Mouse (Mus musculus): ENCODE data around the gene Slfn9. TPM values are rescaled to one million over a fixed set of nuclear protein-coding genes. Genes with fewer than 3 reads are reported as not detected.
"Not testable (repeated sequence)": the region's sequence is repeated elsewhere in the genome, so short reads cannot be mapped to it uniquely, and the experiment has no call there.

The Slfn9 gene
- polyA plus RNA-seq, 1 experiment: 1.9 TPM

- TF ChIP-seq GATA1 (IDR thresholded peaks at IDR 0.05; ENCODE audit: borderline replicate concordance, low read length) (no peak), FLI1 (IDR thresholded peaks at IDR 0.05; ENCODE audit: low read length) (no peak)
- Histone ChIP-seq H3K36me3 (replicated peaks; ENCODE audit: low read length) (peaks cover 21% of the 10 kb centered on the region), H3K9me3 (peaks cover 5% of the 10 kb centered on the region), H3K27me3 (replicated peaks) (no peaks in the 10 kb centered on the region), H3K4me1 (peaks cover 29% of the 10 kb centered on the region), H3K4me3 (replicated peaks) (no peak overlapping the region)
These were observed 2.3 kb downstream of the Slfn9 start for GRCm38 (mm10) chr11:82989357-82989756.

- H3K27me3 ChIP-seq (replicated peaks): no peaks in the 10 kb centered on the region
- H3K9me3 ChIP-seq: peaks cover 5% of the 10 kb centered on the region
- peaks cover 28% of the 10 kb centered on the region for H3K36me3 ChIP-seq (replicated peaks; ENCODE audit: low read length)
- H3K4me1 ChIP-seq: peaks cover 26% of the 10 kb centered on the region
- TF ChIP-seq FLI1 (IDR thresholded peaks at IDR 0.05; ENCODE audit: low read length): no peak
- no peak for TF ChIP-seq GATA1 (IDR thresholded peaks at IDR 0.05; ENCODE audit: borderline replicate concordance, low read length)
- no peak overlapping the region for H3K4me3 ChIP-seq (replicated peaks)
These were observed 4.0 kb downstream of the Slfn9 start for GRCm38 (mm10) chr11:82987621-82988020.

GRCm38 (mm10) chr11:82983193-82983592 lies 8.4 kb downstream of the Slfn9 start:
- TF ChIP-seq FLI1 (IDR thresholded peaks at IDR 0.05; ENCODE audit: low read length) (no peak), GATA1 (IDR thresholded peaks at IDR 0.05; ENCODE audit: borderline replicate concordance, low read length) (no peak)
- Histone ChIP-seq H3K36me3 (replicated peaks; ENCODE audit: low read length) (peaks cover 46% of the 10 kb centered on the region), H3K4me3 (replicated peaks) (no peak overlapping the region), H3K27me3 (replicated peaks) (no peaks in the 10 kb centered on the region), H3K4me1 (no peaks in the 10 kb centered on the region), H3K9me3 (peaks cover 5% of the 10 kb centered on the region)

DNA sequence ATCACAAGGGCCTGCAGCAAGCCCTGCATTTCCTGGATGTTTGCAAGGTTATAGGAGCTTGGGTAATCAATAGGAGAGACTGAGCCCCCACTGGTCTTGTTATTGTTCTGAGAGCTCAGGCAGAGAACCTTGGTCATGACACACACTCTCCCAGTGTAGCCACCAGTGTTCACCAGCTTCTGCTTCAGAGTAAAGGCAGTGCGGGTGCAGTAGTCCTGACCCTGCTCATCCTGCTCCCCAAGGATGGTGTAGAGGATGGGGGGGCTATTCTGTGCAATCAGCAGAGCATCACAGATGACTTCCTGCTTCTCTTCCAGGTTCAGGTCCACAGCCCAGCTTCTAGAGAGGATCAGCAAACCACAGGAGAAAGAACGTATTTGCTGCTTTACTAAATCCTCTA lies 9.2 kb downstream of the Slfn9 start:
- not testable (repeated sequence) for H3K27me3 ChIP-seq (replicated peaks); H3K4me1 ChIP-seq; H3K9me3 ChIP-seq; H3K4me3 ChIP-seq (replicated peaks)
- H3K36me3 ChIP-seq (replicated peaks; ENCODE audit: low read length): peaks cover 43% of the 10 kb centered on the region

GRCm38 (mm10) chr11:82973916-82974315 lies 17.7 kb downstream of the Slfn9 start:
- H3K4me3 ChIP-seq (replicated peaks): peak overlapping the region; percentile 76
- no peak for TF ChIP-seq GATA1 (IDR thresholded peaks at IDR 0.05; ENCODE audit: borderline replicate concordance, low read length)
- TF ChIP-seq FLI1 (IDR thresholded peaks at IDR 0.05; ENCODE audit: low read length): no peak
- peaks cover 36% of the 10 kb centered on the region for H3K4me1 ChIP-seq
- H3K9me3 ChIP-seq: no peaks in the 10 kb centered on the region
- H3K27me3 ChIP-seq (replicated peaks): peaks cover 2% of the 10 kb centered on the region
- no peaks in the 10 kb centered on the region for H3K36me3 ChIP-seq (replicated peaks; ENCODE audit: low read length)

GRCm38 (mm10) chr11:82971590-82971974 lies 20.0 kb downstream of the Slfn9 start:
- Histone ChIP-seq H3K9me3 (no peaks in the 10 kb centered on the region), H3K4me1 (peaks cover 23% of the 10 kb centered on the region), H3K4me3 (replicated peaks) (no peak overlapping the region), H3K36me3 (replicated peaks; ENCODE audit: low read length) (no peaks in the 10 kb centered on the region), H3K27me3 (replicated peaks) (peaks cover 6% of the 10 kb centered on the region)
- TF ChIP-seq GATA1 (IDR thresholded peaks at IDR 0.05; ENCODE audit: borderline replicate concordance, low read length) (no peak), FLI1 (IDR thresholded peaks at IDR 0.05; ENCODE audit: low read length) (no peak)

- H3K36me3 ChIP-seq (replicated peaks; ENCODE audit: low read length): no peaks in the 10 kb centered on the region
- TF ChIP-seq GATA1 (IDR thresholded peaks at IDR 0.05; ENCODE audit: borderline replicate concordance, low read length): no peak
- no peak for TF ChIP-seq FLI1 (IDR thresholded peaks at IDR 0.05; ENCODE audit: low read length)
- H3K27me3 ChIP-seq (replicated peaks): peaks cover 6% of the 10 kb centered on the region
- H3K4me1 ChIP-seq: peaks cover 19% of the 10 kb centered on the region
- no peaks in the 10 kb centered on the region for H3K9me3 ChIP-seq
- no peak overlapping the region for H3K4me3 ChIP-seq (replicated peaks)
These were observed 20.7 kb downstream of the Slfn9 start for GRCm38 (mm10) chr11:82970712-82971589.

DNA sequence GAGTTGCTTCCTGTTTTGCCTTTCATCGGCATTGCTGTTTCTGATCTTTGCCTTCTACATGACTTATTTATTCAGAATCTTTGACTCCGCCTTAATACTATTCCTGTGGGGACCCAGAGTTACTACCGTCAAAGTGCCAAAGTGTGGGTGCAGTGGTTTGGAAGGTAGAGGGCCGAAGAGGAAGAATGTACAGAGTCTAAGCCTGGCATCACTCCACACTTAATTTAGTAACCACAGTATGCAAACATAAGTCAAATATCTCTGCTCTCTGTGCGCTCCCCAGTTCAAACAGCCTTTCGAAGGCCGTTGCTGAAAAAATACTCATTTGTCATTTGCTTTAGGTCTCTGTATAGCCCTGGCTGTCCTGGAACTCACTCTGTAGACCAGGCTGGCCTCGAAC lies 29.4 kb downstream of the Slfn9 start:
- Histone ChIP-seq H3K36me3 (replicated peaks; ENCODE audit: low read length) (no peaks in the 10 kb centered on the region), H3K27me3 (replicated peaks) (peaks cover 31% of the 10 kb centered on the region), H3K4me1 (0 out of 2 replicates have a peak, but pooled peaks cover 4% of the 10 kb centered on the region), H3K9me3 (0 out of 2 replicates have a peak, but pooled peaks cover 3% of the 10 kb centered on the region), H3K4me3 (replicated peaks) (no peak overlapping the region)
- no peak for TF ChIP-seq FLI1 (IDR thresholded peaks at IDR 0.05; ENCODE audit: low read length)

DNA sequence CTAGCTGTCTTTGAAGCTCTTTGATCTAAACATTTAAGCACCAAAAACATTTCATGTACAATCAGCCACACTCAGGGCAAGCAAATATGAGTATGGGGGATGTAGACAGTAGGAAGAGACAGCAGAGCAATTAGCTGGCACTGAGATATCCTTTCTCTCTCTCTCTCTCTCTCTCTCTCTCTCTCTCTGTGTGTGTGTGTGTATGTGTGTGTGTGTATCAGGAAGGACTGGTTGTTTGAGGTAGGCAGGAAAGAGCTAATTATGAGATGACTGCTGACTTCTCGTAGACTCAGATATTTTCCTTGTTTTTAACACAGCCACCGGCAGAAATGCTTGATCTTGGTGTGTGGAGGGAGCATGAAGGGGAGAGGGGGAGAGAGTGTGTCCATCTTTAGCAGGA lies 29.9 kb downstream of the Slfn9 start:
- 0 out of 2 replicates have a peak, but pooled peaks cover 4% of the 10 kb centered on the region for H3K4me1 ChIP-seq
- H3K9me3 ChIP-seq: 0 out of 2 replicates have a peak, but pooled peaks cover 3% of the 10 kb centered on the region
- no peaks in the 10 kb centered on the region for H3K36me3 ChIP-seq (replicated peaks; ENCODE audit: low read length)
- TF ChIP-seq GATA1 (IDR thresholded peaks at IDR 0.05; ENCODE audit: borderline replicate concordance, low read length) (no peak), FLI1 (IDR thresholded peaks at IDR 0.05; ENCODE audit: low read length) (no peak)
- H3K4me3 ChIP-seq (replicated peaks): no peak overlapping the region
- H3K27me3 ChIP-seq (replicated peaks): peaks cover 33% of the 10 kb centered on the region

- 0 out of 2 replicates have a peak, but pooled peaks cover 3% of the 10 kb centered on the region for H3K9me3 ChIP-seq
- TF ChIP-seq GATA1 (IDR thresholded peaks at IDR 0.05; ENCODE audit: borderline replicate concordance, low read length): no peak
- no peak for TF ChIP-seq FLI1 (IDR thresholded peaks at IDR 0.05; ENCODE audit: low read length)
- no peak overlapping the region for H3K4me3 ChIP-seq (replicated peaks)
- peaks cover 44% of the 10 kb centered on the region for H3K27me3 ChIP-seq (replicated peaks)
- H3K4me1 ChIP-seq: 0 out of 2 replicates have a peak, but pooled peaks cover 4% of the 10 kb centered on the region
- no peaks in the 10 kb centered on the region for H3K36me3 ChIP-seq (replicated peaks; ENCODE audit: low read length)
These were observed 32.0 kb downstream of the Slfn9 start for GRCm38 (mm10) chr11:82959613-82960012.
